Mouse (Mus musculus): ENCODE data around the gene Gm28043. TPM values are rescaled to one million over a fixed set of nuclear protein-coding genes. Genes with fewer than 3 reads are reported as not detected.

Gene Gm28043
- total and polyA plus RNA-seq, 3 experiments, result 3.6 to 4.2 (median 3.7) TPM

- TF ChIP-seq E2F4 (IDR thresholded peaks at IDR 0.05; ENCODE audit: insufficient replicate concordance, low read depth, low read length) (no peak), BHLHE40 (IDR thresholded peaks at IDR 0.05; ENCODE audit: low read depth, low read length) (no peak), ELF1 (IDR thresholded peaks at IDR 0.05; ENCODE audit: low read depth, low read length) (no peak), TBP (conservative IDR thresholded peaks at IDR 0.05; ENCODE audit: low read depth, low read length) (no peak), NRF1 (IDR thresholded peaks at IDR 0.05; ENCODE audit: low read depth, low read length) (no peak), SMC3 (IDR thresholded peaks at IDR 0.05; ENCODE audit: low read depth, low read length) (no peak), EP300 (IDR thresholded peaks at IDR 0.05; ENCODE audit: low read length) (no peak), SIN3A (IDR thresholded peaks at IDR 0.05; ENCODE audit: low read length) (no peak), JUN (IDR thresholded peaks at IDR 0.05; ENCODE audit: insufficient read depth, low read depth, low read length) (no peak), JUND (conservative IDR thresholded peaks at IDR 0.05; ENCODE audit: low read depth, low read length) (no peak), CHD2 (IDR thresholded peaks at IDR 0.05; ENCODE audit: low read length) (no peak), MAZ (IDR thresholded peaks at IDR 0.05; ENCODE audit: low read depth, low read length) (no peak), ETS1 (conservative IDR thresholded peaks at IDR 0.05; ENCODE audit: low read depth, low read length) (no peak), ZMIZ1 (IDR thresholded peaks at IDR 0.05; ENCODE audit: low read depth, low read length) (no peak), MAX (IDR thresholded peaks at IDR 0.05; ENCODE audit: low read length) (no peak)
- no peaks in the 10 kb centered on the region for H3K79me2 ChIP-seq (replicated peaks; ENCODE audit: control insufficient read depth, extremely low read depth, insufficient read depth, poor library complexity, severe bottlenecking)
- H3K4me2 ChIP-seq (ENCODE audit: insufficient read depth, low read depth, poor library complexity, severe bottlenecking), result no peak overlapping the region
- no peak overlapping the region for H3K27ac ChIP-seq (ENCODE audit: insufficient read depth, low read depth)
- no peaks in the 10 kb centered on the region for H3K27me3 ChIP-seq (replicated peaks)
- DNase-seq (ENCODE audit: extremely low read depth), result no peak
- H3K9ac ChIP-seq (ENCODE audit: insufficient read depth, low read depth), result no peak overlapping the region
- dilution Hi-C loops (cut with MboI; ENCODE audit: extremely low pct_ligation_motif_present, extremely low pct_unique_long_range_greater_than_20kb, low sequenced_read_pairs) (no loop called here), in situ Hi-C loops (cut with MboI; ENCODE audit: low pct_ligation_motif_present, low pct_unique_long_range_greater_than_20kb, low sequenced_read_pairs) (no loop called here)
- H3K9me3 ChIP-seq (replicated peaks; ENCODE audit: low read length), result peaks cover 3% of the 10 kb centered on the region
- no peak overlapping the region for H3K4me3 ChIP-seq (replicated peaks in 1 of 3; ENCODE audit: low read depth in 2 of 3, low read length in 2 of 3, poor library complexity in 1 of 3)
- H3K36me3 ChIP-seq (replicated peaks in 1 of 2; ENCODE audit: control insufficient read depth in 1 of 2, insufficient read depth in 1 of 2, low read length in 1 of 2), result peaks cover 49 to 84% of the 10 kb centered on the region in 2 experiments
- H3K4me1 ChIP-seq (ENCODE audit: control insufficient read depth in 1 of 2, insufficient read depth in 2 of 2), result no peaks in the 10 kb centered on the region
Observed at GRCm38 (mm10) chr17:29599051-29599450, 15.6 kb upstream of the Gm28043 start.

DNA sequence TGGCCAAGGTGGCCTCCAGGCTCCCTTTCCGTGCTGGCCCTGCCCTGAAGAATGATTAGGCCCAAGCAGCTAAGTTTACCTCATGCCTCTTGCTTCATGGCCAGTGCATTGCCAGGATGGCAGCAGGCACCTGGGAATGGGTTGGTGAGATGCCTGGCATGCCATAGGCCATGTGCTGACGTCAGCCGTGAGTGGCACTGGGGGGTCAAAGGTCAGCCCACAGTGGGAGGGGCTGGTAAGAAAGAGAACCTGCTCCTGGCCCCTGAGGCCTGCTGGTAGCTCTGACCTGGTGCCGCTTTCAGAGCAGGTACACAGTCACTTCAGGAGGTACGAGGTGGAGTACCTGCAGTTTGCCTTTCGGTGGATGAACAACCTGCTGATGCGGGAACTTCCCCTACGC, 15.1 kb upstream of the Gm28043 start:
- no peaks in the 10 kb centered on the region for H3K4me1 ChIP-seq (ENCODE audit: control insufficient read depth in 1 of 2, insufficient read depth in 2 of 2)
- in situ Hi-C loops (cut with MboI; ENCODE audit: low pct_ligation_motif_present, low pct_unique_long_range_greater_than_20kb, low sequenced_read_pairs), result no loop called here
- TF ChIP-seq CHD1 (IDR thresholded peaks at IDR 0.05; ENCODE audit: low read depth, low read length) (no peak), MXI1 (IDR thresholded peaks at IDR 0.05; ENCODE audit: low read depth, low read length) (no peak), USF2 (conservative IDR thresholded peaks at IDR 0.05; ENCODE audit: low read depth, low read length) (no peak), ZMIZ1 (IDR thresholded peaks at IDR 0.05; ENCODE audit: low read depth, low read length) (no peak), POLR2A (IDR thresholded peaks at IDR 0.05; ENCODE audit: low read depth, low read length) (no peak), JUND (conservative IDR thresholded peaks at IDR 0.05; ENCODE audit: low read depth, low read length) (no peak), SMC3 (IDR thresholded peaks at IDR 0.05; ENCODE audit: low read depth, low read length) (no peak), RAD21 (IDR thresholded peaks at IDR 0.05; ENCODE audit: low read depth, low read length) (no peak), TBP (conservative IDR thresholded peaks at IDR 0.05; ENCODE audit: low read depth, low read length) (no peak), POLR2AphosphoS2 (IDR thresholded peaks at IDR 0.05; ENCODE audit: low read depth, low read length) (no peak), ZNF384 (IDR thresholded peaks at IDR 0.05; ENCODE audit: low read depth, low read length) (no peak)
- H3K27me3 ChIP-seq (replicated peaks), result no peaks in the 10 kb centered on the region
- no peak overlapping the region for H3K4me3 ChIP-seq (replicated peaks in 1 of 3; ENCODE audit: low read depth in 2 of 3, low read length in 2 of 3, poor library complexity in 1 of 3)
- peaks cover 48 to 83% of the 10 kb centered on the region in 2 experiments for H3K36me3 ChIP-seq (replicated peaks in 1 of 2; ENCODE audit: control insufficient read depth in 1 of 2, insufficient read depth in 1 of 2, low read length in 1 of 2)
- dilution Hi-C loops (cut with MboI; ENCODE audit: extremely low pct_ligation_motif_present, extremely low pct_unique_long_range_greater_than_20kb, low sequenced_read_pairs), result no loop called here
- peaks cover 3% of the 10 kb centered on the region for H3K9me3 ChIP-seq (replicated peaks; ENCODE audit: low read length)
- no peak overlapping the region for H3K9ac ChIP-seq (ENCODE audit: insufficient read depth, low read depth)
- no peak overlapping the region for H3K27ac ChIP-seq (ENCODE audit: insufficient read depth, low read depth)
- no peak for DNase-seq (ENCODE audit: extremely low read depth)
- H3K4me2 ChIP-seq (ENCODE audit: insufficient read depth, low read depth, poor library complexity, severe bottlenecking), result no peak overlapping the region
- H3K79me2 ChIP-seq (replicated peaks; ENCODE audit: control insufficient read depth, extremely low read depth, insufficient read depth, poor library complexity, severe bottlenecking), result no peaks in the 10 kb centered on the region
